Mouse (Mus musculus) stomach, postnatal 0 days (tissue): ENCODE measurements at regions not wholly inside any gene's neighbourhood (a gene's known extent, or its start where the extent isn't known, plus 50 kb on each side); places are given as distances from the start of the nearest gene placed in this dataset.

Source experiments
- ATAC-seq: fragments of 200-750 bp; cut with Nextera tagmentation; 2 replicates; pipeline ENCODE4 v1.8.0; 2017; ENCODE audit not compliant: low FRiP score, low TSS enrichment
- DNase-seq: peaks from one replicate; pipeline ENCODE4 v3.0.0-alpha.2; 2016; ENCODE audit warnings: low spot score
- H3K27ac ChIP-seq: fragments of 300-500 bp; sonication (generic); replicated peaks from 2 replicates; pipeline ENCODE4 v1.5.1; 2014; ENCODE audit warnings: mild to moderate bottlenecking, control low read depth
- H3K27me3 ChIP-seq: fragments of 300-500 bp; sonication (generic); 2 replicates; pipeline ENCODE4 v1.6.1; 2014; ENCODE audit warnings: low read length; ENCODE audit not compliant: control insufficient read depth, insufficient read depth
- H3K36me3 ChIP-seq: fragments of 300-500 bp; sonication (generic); 2 replicates; pipeline ENCODE4 v1.6.1; 2014; ENCODE audit warnings: low read length, mixed read lengths; ENCODE audit not compliant: control insufficient read depth, insufficient read depth
- H3K4me1 ChIP-seq: fragments of 300-500 bp; sonication (generic); replicated peaks from 2 replicates; pipeline ENCODE4 v1.6.1; 2014; ENCODE audit warnings: antibody characterized with exemption; ENCODE audit not compliant: control insufficient read depth, insufficient read depth
- H3K4me2 ChIP-seq: fragments of 300-500 bp; sonication (generic); replicated peaks from 2 replicates; pipeline ENCODE4 v1.6.1; 2014; ENCODE audit warnings: low read depth, mild to moderate bottlenecking, control low read depth, moderate library complexity
- H3K4me3 ChIP-seq: fragments of 300-500 bp; sonication (generic); 2 replicates; pipeline ENCODE4 v1.5.1; 2014; ENCODE audit warnings: low read depth, low read length, control low read depth
- H3K9ac ChIP-seq: fragments of 300-500 bp; sonication (generic); 2 replicates; pipeline ENCODE4 v1.6.1; 2014; ENCODE audit warnings: mild to moderate bottlenecking, low read length, control low read depth, mixed read lengths
- H3K9me3 ChIP-seq: fragments of 300-500 bp; sonication (generic); 2 replicates; pipeline ENCODE4 v1.6.1; 2016; ENCODE audit warnings: low read length; ENCODE audit not compliant: control insufficient read depth
- CTCF ChIP-seq: IDR thresholded peaks from 2 replicates; pipeline ENCODE4 v1.5.1; 2016; ENCODE audit warnings: antibody characterized with exemption, low read depth, mild to moderate bottlenecking, moderate library complexity
- EP300 ChIP-seq: optimal IDR thresholded peaks from 2 replicates; pipeline ENCODE3; 2016; ENCODE audit warnings: antibody characterized with exemption
- WGBS: fragments of 180-500 bp; shearing (Covaris S2); extraction: QIAGEN DNeasy Blood & Tissue Kit; methylation state at CpG from one replicate; pipeline ENCODE4 v1.1.7; 2014; 5-methylcytosine and 5-hydroxymethylcytosine counted together

- TF ChIP-seq EP300, result no peak
- TF ChIP-seq CTCF, result peak; percentile 34
- H3K4me1 ChIP-seq, result 0 out of 2 replicates have a peak, but pooled peaks cover 3% of the 10 kb centered on the region
- H3K27ac ChIP-seq, result no peak overlapping the region
- no peaks in the 10 kb centered on the region for H3K27me3 ChIP-seq
- H3K9me3 ChIP-seq, result no peaks in the 10 kb centered on the region
- ATAC-seq (no peak), DNase-seq (no peak)
- no peak overlapping the region for H3K4me2 ChIP-seq
- H3K36me3 ChIP-seq, result no peaks in the 10 kb centered on the region
- no peak overlapping the region for H3K4me3 ChIP-seq
- WGBS, result 76% methylated on average over 2 of the region's 2 CpGs
- no peak overlapping the region for H3K9ac ChIP-seq
Observed at GRCm38 (mm10) chr8:115948036-115948435, 240.4 kb upstream of the Maf start.

- Histone ChIP-seq H3K27me3 (no peaks in the 10 kb centered on the region), H3K9ac (no peak overlapping the region), H3K9me3 (no peaks in the 10 kb centered on the region), H3K4me1 (0 out of 2 replicates have a peak, but pooled peaks cover 3% of the 10 kb centered on the region), H3K4me3 (no peak overlapping the region), H3K36me3 (no peaks in the 10 kb centered on the region), H3K27ac (peak overlapping the region; percentile 24; the same call in 1 of the 2 replicates), H3K4me2 (no peak overlapping the region)
- ATAC-seq (no peak), DNase-seq (no peak)
- WGBS, result 24% methylated on average over 16 of the region's 16 CpGs
- no peak for TF ChIP-seq EP300
- TF ChIP-seq CTCF, result no peak
Observed at GRCm38 (mm10) chr8:115942731-115943509, 235.3 kb upstream of the Maf start.

- ATAC-seq (no peak), DNase-seq (no peak)
- Histone ChIP-seq H3K9me3 (no peaks in the 10 kb centered on the region), H3K9ac (no peak overlapping the region), H3K27ac (no peak overlapping the region), H3K4me2 (no peak overlapping the region), H3K4me1 (no peaks in the 10 kb centered on the region), H3K36me3 (no peaks in the 10 kb centered on the region), H3K27me3 (no peaks in the 10 kb centered on the region), H3K4me3 (no peak overlapping the region)
- WGBS, result 33% methylated on average over 8 of the region's 8 CpGs
- TF ChIP-seq CTCF, result no peak
- TF ChIP-seq EP300, result no peak
Observed at GRCm38 (mm10) chr8:115929472-115930210, 222.0 kb upstream of the Maf start.

GRCm38 (mm10) chr8:115921889-115922288 lies 214.3 kb upstream of the Maf start:
- TF ChIP-seq CTCF (no peak), EP300 (no peak)
- no peak overlapping the region for H3K4me3 ChIP-seq
- H3K9ac ChIP-seq, result no peak overlapping the region
- no peaks in the 10 kb centered on the region for H3K36me3 ChIP-seq
- H3K4me1 ChIP-seq, result no peaks in the 10 kb centered on the region
- no peak for DNase-seq
- no peak overlapping the region for H3K27ac ChIP-seq
- H3K9me3 ChIP-seq, result no peaks in the 10 kb centered on the region
- WGBS, result 90% methylated on average over 6 of the region's 6 CpGs
- no peaks in the 10 kb centered on the region for H3K27me3 ChIP-seq
- no peak for ATAC-seq
- no peak overlapping the region for H3K4me2 ChIP-seq

GRCm38 (mm10) chr8:115906650-115907049 lies 199.1 kb upstream of the Maf start:
- ATAC-seq (no peak), DNase-seq (no peak)
- Histone ChIP-seq H3K9me3 (no peaks in the 10 kb centered on the region), H3K4me1 (no peaks in the 10 kb centered on the region), H3K4me3 (no peak overlapping the region), H3K27me3 (no peaks in the 10 kb centered on the region), H3K36me3 (no peaks in the 10 kb centered on the region), H3K9ac (no peak overlapping the region), H3K4me2 (no peak overlapping the region), H3K27ac (no peak overlapping the region)
- WGBS, result 74% methylated on average over 5 of the region's 5 CpGs
- TF ChIP-seq EP300 (no peak), CTCF (no peak)

- Histone ChIP-seq H3K9me3 (no peaks in the 10 kb centered on the region), H3K9ac (no peak overlapping the region), H3K4me3 (no peak overlapping the region), H3K27ac (no peak overlapping the region), H3K27me3 (no peaks in the 10 kb centered on the region), H3K36me3 (no peaks in the 10 kb centered on the region), H3K4me2 (no peak overlapping the region), H3K4me1 (no peaks in the 10 kb centered on the region)
- 60% methylated on average over 6 of the region's 6 CpGs for WGBS
- TF ChIP-seq CTCF (no peak), EP300 (no peak)
- ATAC-seq (no peak), DNase-seq (no peak)
Observed at GRCm38 (mm10) chr8:115903853-115904420, 196.3 kb upstream of the Maf start.
